Mouse (Mus musculus): ENCODE data around the gene Smg1. TPM values are rescaled to one million over a fixed set of nuclear protein-coding genes. Genes with fewer than 3 reads are reported as not detected.

Smg1 gene
- polyA plus RNA-seq (2011; ENCODE audit: insufficient read length, low read depth, missing spikeins): 53.1 and 56.8 TPM in 2 replicates

- no peaks in the 10 kb centered on the region for H3K4me1 ChIP-seq (ENCODE audit: control insufficient read depth, insufficient read depth, low read length)
- H3K27ac ChIP-seq (ENCODE audit: insufficient read depth, low read length): peak within 1 kb of the TSS; percentile 88
- peak; percentile 86 for TF ChIP-seq POLR2A (IDR thresholded peaks at IDR 0.05; ENCODE audit: low read depth, low read length)
- TF ChIP-seq CTCF (IDR thresholded peaks at IDR 0.05; ENCODE audit: borderline replicate concordance, insufficient read depth, low read length): no peak
- peak within 1 kb of the TSS; percentile 90 for H3K4me3 ChIP-seq (ENCODE audit: insufficient read depth, low read length)
Observed at GRCm38 (mm10) chr7:118243453-118244385, at the start of gene Smg1. Gene Smg1 (minus strand): TSS chr7:118243670.

GRCm38 (mm10) chr7:118283186-118283585 is 39.7 kb upstream of the Smg1 start:
- Histone ChIP-seq H3K4me1 (ENCODE audit: control insufficient read depth, insufficient read depth, low read length) (no peaks in the 10 kb centered on the region), H3K4me3 (ENCODE audit: insufficient read depth, low read length) (no peak overlapping the region), H3K27ac (ENCODE audit: insufficient read depth, low read length) (no peak overlapping the region)
- no peak for TF ChIP-seq POLR2A (IDR thresholded peaks at IDR 0.05; ENCODE audit: low read depth, low read length)
- TF ChIP-seq CTCF (IDR thresholded peaks at IDR 0.05; ENCODE audit: borderline replicate concordance, insufficient read depth, low read length): no peak

DNA sequence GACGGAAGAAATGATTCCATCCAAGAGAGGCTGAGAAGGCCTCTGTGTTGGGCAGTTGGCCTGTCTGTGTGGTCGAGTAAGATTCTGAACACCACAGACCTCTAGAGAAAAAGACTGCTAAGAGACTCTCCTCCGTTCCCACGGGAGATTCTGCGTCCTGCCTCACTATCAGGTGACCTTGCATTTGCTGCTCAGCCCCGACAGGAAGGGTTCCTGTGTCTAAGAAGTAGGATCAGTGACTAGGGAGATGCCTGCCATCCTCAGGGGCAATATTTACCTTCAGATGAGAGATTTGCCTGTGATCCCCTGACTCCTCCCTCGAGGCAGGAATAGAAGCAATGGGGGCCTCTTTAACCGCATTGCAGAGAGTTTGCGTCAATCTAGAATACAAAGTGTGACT is 39.1 kb upstream of the Smg1 start:
- no peak for TF ChIP-seq POLR2A (IDR thresholded peaks at IDR 0.05; ENCODE audit: low read depth, low read length)
- TF ChIP-seq CTCF (IDR thresholded peaks at IDR 0.05; ENCODE audit: borderline replicate concordance, insufficient read depth, low read length): no peak
- Histone ChIP-seq H3K4me1 (ENCODE audit: control insufficient read depth, insufficient read depth, low read length) (no peaks in the 10 kb centered on the region), H3K27ac (ENCODE audit: insufficient read depth, low read length) (no peak overlapping the region), H3K4me3 (ENCODE audit: insufficient read depth, low read length) (no peak overlapping the region)

- H3K4me1 ChIP-seq (ENCODE audit: control insufficient read depth, insufficient read depth, low read length): no peaks in the 10 kb centered on the region; the same call in none of the 2 replicates
- TF ChIP-seq CTCF (IDR thresholded peaks at IDR 0.05; ENCODE audit: borderline replicate concordance, insufficient read depth, low read length): no peak
- TF ChIP-seq POLR2A (IDR thresholded peaks at IDR 0.05; ENCODE audit: low read depth, low read length): no peak
- no peak overlapping the region for H3K27ac ChIP-seq (ENCODE audit: insufficient read depth, low read length)
- no peak overlapping the region for H3K4me3 ChIP-seq (ENCODE audit: insufficient read depth, low read length)
Observed at GRCm38 (mm10) chr7:118279521-118279920, 36.1 kb upstream of the Smg1 start.

- peak overlapping the region; percentile 69 for H3K27ac ChIP-seq (ENCODE audit: insufficient read depth, low read length)
- no peaks in the 10 kb centered on the region; the same call in none of the 2 replicates for H3K4me1 ChIP-seq (ENCODE audit: control insufficient read depth, insufficient read depth, low read length)
- TF ChIP-seq POLR2A (IDR thresholded peaks at IDR 0.05; ENCODE audit: low read depth, low read length): 0 out of 2 replicates have a peak, but pooled peaks have one; percentile 23
- no peak for TF ChIP-seq CTCF (IDR thresholded peaks at IDR 0.05; ENCODE audit: borderline replicate concordance, insufficient read depth, low read length)
- no peak overlapping the region for H3K4me3 ChIP-seq (ENCODE audit: insufficient read depth, low read length)
Observed at GRCm38 (mm10) chr7:118277335-118277910, 34.0 kb upstream of the Smg1 start.

DNA sequence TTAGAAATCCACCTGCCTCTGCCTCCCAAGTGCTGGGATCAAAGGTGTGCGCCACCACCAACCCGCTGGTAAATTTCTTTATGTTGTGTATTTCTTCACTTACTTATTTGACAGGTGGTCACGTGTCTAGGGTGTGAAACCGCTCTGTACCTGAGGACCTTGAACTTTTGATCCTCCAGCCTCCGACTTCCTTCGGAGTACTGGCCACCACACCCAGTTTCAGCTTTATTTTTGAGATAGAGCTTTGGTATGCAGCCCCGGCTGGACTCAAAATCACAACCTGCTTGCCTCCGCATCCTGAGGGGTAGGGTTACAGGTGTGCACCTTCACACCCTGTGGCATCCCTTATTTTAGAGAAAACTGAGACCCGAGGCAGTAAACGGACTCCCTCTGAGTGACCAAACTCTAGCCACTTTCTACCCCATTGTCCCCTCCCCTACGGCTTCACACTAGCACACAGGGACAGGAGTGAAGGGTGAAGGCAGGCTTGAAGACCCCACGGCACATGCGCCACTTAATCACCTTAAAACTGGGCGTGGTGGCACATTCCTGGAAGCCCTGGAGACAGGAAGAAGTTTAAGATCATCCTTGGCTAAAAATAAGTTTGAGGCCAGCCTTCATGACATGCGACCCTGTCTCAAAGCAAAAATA is 33.3 kb upstream of the Smg1 start:
- H3K4me1 ChIP-seq (ENCODE audit: control insufficient read depth, insufficient read depth, low read length): no peaks in the 10 kb centered on the region; the same call in none of the 2 replicates
- TF ChIP-seq CTCF (IDR thresholded peaks at IDR 0.05; ENCODE audit: borderline replicate concordance, insufficient read depth, low read length) (no peak), POLR2A (IDR thresholded peaks at IDR 0.05; ENCODE audit: low read depth, low read length) (no peak)
- peak overlapping the region; percentile 69 for H3K27ac ChIP-seq (ENCODE audit: insufficient read depth, low read length)
- no peak overlapping the region for H3K4me3 ChIP-seq (ENCODE audit: insufficient read depth, low read length)

GRCm38 (mm10) chr7:118275265-118275664 is 31.8 kb upstream of the Smg1 start:
- Histone ChIP-seq H3K27ac (ENCODE audit: insufficient read depth, low read length) (no peak overlapping the region), H3K4me3 (ENCODE audit: insufficient read depth, low read length) (no peak overlapping the region), H3K4me1 (ENCODE audit: control insufficient read depth, insufficient read depth, low read length) (no peaks in the 10 kb centered on the region; the same call in none of the 2 replicates)
- TF ChIP-seq CTCF (IDR thresholded peaks at IDR 0.05; ENCODE audit: borderline replicate concordance, insufficient read depth, low read length) (no peak), POLR2A (IDR thresholded peaks at IDR 0.05; ENCODE audit: low read depth, low read length) (no peak)

DNA sequence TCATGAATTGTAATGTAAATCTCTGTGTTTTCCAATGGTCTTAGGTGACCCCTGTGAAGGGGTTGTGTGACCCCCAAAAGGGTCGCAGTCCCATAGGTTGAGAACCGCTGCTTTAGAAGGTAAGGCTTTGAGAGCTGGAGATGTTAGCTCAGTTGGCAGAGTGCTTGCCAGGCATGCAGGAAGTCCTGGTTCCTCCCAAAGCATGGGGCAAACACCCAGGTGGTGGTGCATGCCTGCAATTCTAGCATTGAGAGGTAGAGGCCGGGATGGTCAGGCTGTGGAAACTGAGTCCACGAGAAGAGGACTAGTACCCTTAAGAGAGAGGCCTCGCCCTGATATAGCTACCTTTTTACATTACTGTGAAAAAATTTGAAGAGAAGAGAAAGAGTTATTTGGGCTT is 31.4 kb upstream of the Smg1 start:
- no peak overlapping the region for H3K4me3 ChIP-seq (ENCODE audit: insufficient read depth, low read length)
- no peak overlapping the region for H3K27ac ChIP-seq (ENCODE audit: insufficient read depth, low read length)
- H3K4me1 ChIP-seq (ENCODE audit: control insufficient read depth, insufficient read depth, low read length): no peaks in the 10 kb centered on the region; the same call in none of the 2 replicates
- TF ChIP-seq POLR2A (IDR thresholded peaks at IDR 0.05; ENCODE audit: low read depth, low read length) (no peak), CTCF (IDR thresholded peaks at IDR 0.05; ENCODE audit: borderline replicate concordance, insufficient read depth, low read length) (no peak)

DNA sequence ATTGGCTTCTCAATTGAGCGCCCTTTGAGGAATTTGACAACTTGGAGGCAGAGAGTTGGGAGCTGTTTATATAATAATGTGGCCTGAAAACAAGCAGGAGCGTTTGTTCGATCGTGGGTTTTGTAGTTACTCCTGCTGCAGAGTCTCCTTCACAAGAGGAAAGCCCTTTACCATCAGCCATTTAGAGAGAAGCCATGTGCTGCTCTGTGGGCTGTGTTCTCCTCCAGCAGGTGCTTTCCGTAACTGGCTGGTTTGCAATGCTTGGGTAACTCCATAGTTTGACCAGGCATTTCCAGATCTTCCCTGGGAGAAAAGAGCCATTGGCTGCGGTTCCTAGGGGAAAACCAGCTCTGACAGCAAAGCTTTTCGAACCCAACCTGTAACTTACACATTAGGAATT is 30.7 kb upstream of the Smg1 start:
- Histone ChIP-seq H3K4me1 (ENCODE audit: control insufficient read depth, insufficient read depth, low read length) (no peaks in the 10 kb centered on the region; the same call in none of the 2 replicates), H3K4me3 (ENCODE audit: insufficient read depth, low read length) (no peak overlapping the region), H3K27ac (ENCODE audit: insufficient read depth, low read length) (no peak overlapping the region)
- TF ChIP-seq CTCF (IDR thresholded peaks at IDR 0.05; ENCODE audit: borderline replicate concordance, insufficient read depth, low read length) (no peak), POLR2A (IDR thresholded peaks at IDR 0.05; ENCODE audit: low read depth, low read length) (no peak)
